Mouse (Mus musculus) stomach, embryonic 15.5 days (tissue): ENCODE data around the gene Spata16. TPM values are rescaled to one million over a fixed set of nuclear protein-coding genes. Genes with fewer than 3 reads are reported as not detected.
A peak's percentile ranks its signal among the peaks of the same experiment; 100 is the strongest.

Source experiments
- ATAC-seq: fragments of 200-750 bp; cut with Nextera tagmentation; 2 replicates; pipeline ENCODE4 v1.8.0; 2017; ENCODE audit warnings: low read depth, moderate number of reproducible peaks, moderate TSS enrichment; ENCODE audit not compliant: insufficient read depth, low FRiP score
- H3K27ac ChIP-seq: fragments of 300-500 bp; sonication (generic); 2 replicates; pipeline ENCODE4 v1.5.1; 2015; ENCODE audit warnings: mild to moderate bottlenecking, inconsistent platforms
- H3K27me3 ChIP-seq: fragments of 300-500 bp; sonication (generic); replicated peaks from 2 replicates; pipeline ENCODE4 v1.6.1; 2015; ENCODE audit warnings: inconsistent platforms
- H3K36me3 ChIP-seq: fragments of 300-500 bp; sonication (generic); 2 replicates; pipeline ENCODE4 v1.6.1; 2015; ENCODE audit warnings: inconsistent platforms
- H3K4me1 ChIP-seq: fragments of 300-500 bp; sonication (generic); 2 replicates; pipeline ENCODE4 v1.6.1; 2015; ENCODE audit warnings: inconsistent platforms
- H3K4me2 ChIP-seq: fragments of 300-500 bp; sonication (generic); 2 replicates; pipeline ENCODE4 v1.6.1; 2015; ENCODE audit warnings: mild to moderate bottlenecking, inconsistent platforms
- H3K4me3 ChIP-seq: fragments of 300-500 bp; sonication (generic); replicated peaks from 2 replicates; pipeline ENCODE4 v1.5.1; 2015; ENCODE audit warnings: inconsistent platforms
- H3K9ac ChIP-seq: fragments of 300-500 bp; sonication (generic); 2 replicates; pipeline ENCODE4 v1.6.1; 2015; ENCODE audit warnings: inconsistent platforms
- H3K9me3 ChIP-seq: fragments of 300-500 bp; sonication (generic); 2 replicates; pipeline ENCODE4 v1.6.1; 2016; ENCODE audit warnings: inconsistent platforms
- WGBS: fragments of 180-500 bp; shearing (Covaris S2); methylation state at CpG from one replicate; pipeline ENCODE4 v1.1.7; 2015; 5-methylcytosine and 5-hydroxymethylcytosine counted together
- polyA plus RNA-seq: library from polyadenylated mRNA; unstranded; fragments of >200 nt; fragmentation: Nextera tagmentation; extraction: Ambion mirVana; gene quantifications from 2 replicates; pipeline ENCODE4 v1.2.1, GENCODE M21; 2015

Gene Spata16
- polyA plus RNA-seq, 1 experiment from 2014 or later = not detected

- WGBS = 63% methylated on average over 2 of the region's 2 CpGs
Observed at GRCm38 (mm10) chr3:26750492-26750891, 113.1 kb downstream of the Spata16 start.

GRCm38 (mm10) chr3:26752441-26752840, 115.0 kb downstream of the Spata16 start:
- H3K4me3 ChIP-seq = no peak overlapping the region
- no peaks in the 10 kb centered on the region for H3K27me3 ChIP-seq
- ATAC-seq = no peak
- H3K36me3 ChIP-seq = no peaks in the 10 kb centered on the region
- no peak overlapping the region for H3K27ac ChIP-seq
- H3K9me3 ChIP-seq = no peaks in the 10 kb centered on the region
- 88% methylated on average over 6 of the region's 6 CpGs for WGBS
- no peaks in the 10 kb centered on the region for H3K4me1 ChIP-seq
- H3K4me2 ChIP-seq = no peak overlapping the region
- no peak overlapping the region for H3K9ac ChIP-seq

More at GRCm38 (mm10) chr3:26750492-26750891, 113.1 kb downstream of the Spata16 start:
- H3K4me3 ChIP-seq = no peak overlapping the region
- H3K4me2 ChIP-seq = no peak overlapping the region
- no peaks in the 10 kb centered on the region for H3K4me1 ChIP-seq
- H3K27me3 ChIP-seq = no peaks in the 10 kb centered on the region
- H3K9me3 ChIP-seq = no peaks in the 10 kb centered on the region
- H3K9ac ChIP-seq = no peak overlapping the region
- H3K27ac ChIP-seq = no peak overlapping the region
- no peaks in the 10 kb centered on the region for H3K36me3 ChIP-seq
- ATAC-seq = no peak

GRCm38 (mm10) chr3:26793334-26794101, 156.1 kb downstream of the Spata16 start:
- no peaks in the 10 kb centered on the region for H3K36me3 ChIP-seq
- H3K9ac ChIP-seq = no peak overlapping the region
- no peak overlapping the region for H3K4me3 ChIP-seq
- no peaks in the 10 kb centered on the region for H3K27me3 ChIP-seq
- ATAC-seq = no peak
- no peaks in the 10 kb centered on the region for H3K4me1 ChIP-seq
- 66% methylated on average over 12 of the region's 12 CpGs for WGBS
- no peaks in the 10 kb centered on the region for H3K9me3 ChIP-seq
- no peak overlapping the region for H3K27ac ChIP-seq
- H3K4me2 ChIP-seq = no peak overlapping the region

GRCm38 (mm10) chr3:26795851-26796538, 158.6 kb downstream of the Spata16 start:
- H3K36me3 ChIP-seq = no peaks in the 10 kb centered on the region
- H3K4me3 ChIP-seq = no peak overlapping the region
- H3K27ac ChIP-seq = no peak overlapping the region
- WGBS = 87% methylated on average over 7 of the region's 7 CpGs
- ATAC-seq = no peak
- H3K27me3 ChIP-seq = no peaks in the 10 kb centered on the region
- no peak overlapping the region for H3K9ac ChIP-seq
- no peaks in the 10 kb centered on the region for H3K4me1 ChIP-seq
- no peak overlapping the region for H3K4me2 ChIP-seq
- H3K9me3 ChIP-seq = no peaks in the 10 kb centered on the region

- Histone ChIP-seq H3K36me3 (no peaks in the 10 kb centered on the region), H3K4me1 (no peaks in the 10 kb centered on the region), H3K27ac (no peak overlapping the region), H3K9ac (no peak overlapping the region), H3K9me3 (no peaks in the 10 kb centered on the region), H3K4me2 (no peak overlapping the region), H3K27me3 (no peaks in the 10 kb centered on the region), H3K4me3 (no peak overlapping the region)
- WGBS = 82% methylated on average over 1 of the region's 1 CpGs
- no peak for ATAC-seq
Observed at GRCm38 (mm10) chr3:26796954-26797353, 159.5 kb downstream of the Spata16 start.

GRCm38 (mm10) chr3:26814307-26814706, 176.9 kb downstream of the Spata16 start:
- no peaks in the 10 kb centered on the region for H3K36me3 ChIP-seq
- no peak overlapping the region for H3K27ac ChIP-seq
- no peak overlapping the region for H3K4me2 ChIP-seq
- H3K9me3 ChIP-seq = no peaks in the 10 kb centered on the region
- H3K9ac ChIP-seq = no peak overlapping the region
- no peak for ATAC-seq
- no peaks in the 10 kb centered on the region for H3K27me3 ChIP-seq
- WGBS = 62% methylated on average over 8 of the region's 8 CpGs
- no peak overlapping the region for H3K4me3 ChIP-seq
- H3K4me1 ChIP-seq = no peaks in the 10 kb centered on the region

- no peak overlapping the region for H3K9ac ChIP-seq
- no peaks in the 10 kb centered on the region for H3K36me3 ChIP-seq
- H3K27ac ChIP-seq = no peak overlapping the region
- H3K9me3 ChIP-seq = 0 out of 2 replicates have a peak, but pooled peaks cover 4% of the 10 kb centered on the region
- H3K4me2 ChIP-seq = no peak overlapping the region
- no peak for ATAC-seq
- H3K27me3 ChIP-seq = no peaks in the 10 kb centered on the region
- H3K4me3 ChIP-seq = no peak overlapping the region
- no peaks in the 10 kb centered on the region for H3K4me1 ChIP-seq
- 96% methylated on average over 5 of the region's 5 CpGs for WGBS
Observed at GRCm38 (mm10) chr3:26815764-26816163, 178.3 kb downstream of the Spata16 start.

GRCm38 (mm10) chr3:26819398-26819797, 182.0 kb downstream of the Spata16 start:
- no peak overlapping the region for H3K4me3 ChIP-seq
- H3K4me1 ChIP-seq = no peaks in the 10 kb centered on the region
- no peaks in the 10 kb centered on the region for H3K36me3 ChIP-seq
- no peak for ATAC-seq
- no peak overlapping the region for H3K4me2 ChIP-seq
- 0 out of 2 replicates have a peak, but pooled peaks cover 4% of the 10 kb centered on the region for H3K9me3 ChIP-seq
- 62% methylated on average over 5 of the region's 5 CpGs for WGBS
- H3K9ac ChIP-seq = no peak overlapping the region
- H3K27ac ChIP-seq = no peak overlapping the region
- no peaks in the 10 kb centered on the region for H3K27me3 ChIP-seq

GRCm38 (mm10) chr3:26826958-26827839, 189.8 kb downstream of the Spata16 start:
- no peak; the same call in 1 of the 2 replicates for ATAC-seq
- Histone ChIP-seq H3K9ac (no peak overlapping the region), H3K9me3 (no peaks in the 10 kb centered on the region), H3K27me3 (no peaks in the 10 kb centered on the region), H3K4me3 (no peak overlapping the region), H3K4me2 (no peak overlapping the region), H3K36me3 (no peaks in the 10 kb centered on the region), H3K27ac (no peak overlapping the region), H3K4me1 (no peaks in the 10 kb centered on the region)
- WGBS = 57% methylated on average over 7 of the region's 7 CpGs

- no peak overlapping the region for H3K9ac ChIP-seq
- no peak overlapping the region for H3K4me3 ChIP-seq
- no peaks in the 10 kb centered on the region for H3K9me3 ChIP-seq
- H3K36me3 ChIP-seq = no peaks in the 10 kb centered on the region
- H3K27me3 ChIP-seq = no peaks in the 10 kb centered on the region
- H3K27ac ChIP-seq = no peak overlapping the region
- H3K4me1 ChIP-seq = no peaks in the 10 kb centered on the region
- H3K4me2 ChIP-seq = no peak overlapping the region
- no peak for ATAC-seq
- 73% methylated on average over 5 of the region's 5 CpGs for WGBS
Observed at GRCm38 (mm10) chr3:26832954-26833353, 195.5 kb downstream of the Spata16 start.

GRCm38 (mm10) chr3:26834178-26835050, 197.0 kb downstream of the Spata16 start:
- no peak overlapping the region for H3K4me3 ChIP-seq

More at GRCm38 (mm10) chr3:26834178-26835050, 197.0 kb downstream of the Spata16 start:
- no peaks in the 10 kb centered on the region for H3K4me1 ChIP-seq
- H3K36me3 ChIP-seq = no peaks in the 10 kb centered on the region
- peak; percentile 58; the same call in 1 of the 2 replicates for ATAC-seq
- H3K9me3 ChIP-seq = no peaks in the 10 kb centered on the region
- H3K27me3 ChIP-seq = no peaks in the 10 kb centered on the region
- H3K4me2 ChIP-seq = no peak overlapping the region
- WGBS = 65% methylated on average over 21 of the region's 21 CpGs
- H3K9ac ChIP-seq = no peak overlapping the region
- H3K27ac ChIP-seq = no peak overlapping the region
